Mouse (Mus musculus) embryonic stem cell, embryonic (primary cell): ENCODE results near the gene Rab12.

Experiments
- CTCF ChIA-PET, 4 experiments: fragments of 300-600 bp in 2 of 4; fragments of 350-600 bp in 2 of 4; sonication (Branson Sonifier 250); formaldehyde crosslinking; loops; one replicate each; lab custom pipeline; 2022; ENCODE audit warnings: inconsistent platforms in 2 of 4; lab: Charles Lee
- POLR2A ChIA-PET, 4 experiments: fragments of 300-600 bp in 2 of 4; fragments of 350-600 bp in 2 of 4; sonication (Branson Sonifier 250); formaldehyde crosslinking; loops; one replicate each; lab custom pipeline; 2022; ENCODE audit warnings: antibody characterized with exemption in 4 of 4, inconsistent platforms in 1 of 4; lab: Charles Lee

The Rab12 gene

DNA sequence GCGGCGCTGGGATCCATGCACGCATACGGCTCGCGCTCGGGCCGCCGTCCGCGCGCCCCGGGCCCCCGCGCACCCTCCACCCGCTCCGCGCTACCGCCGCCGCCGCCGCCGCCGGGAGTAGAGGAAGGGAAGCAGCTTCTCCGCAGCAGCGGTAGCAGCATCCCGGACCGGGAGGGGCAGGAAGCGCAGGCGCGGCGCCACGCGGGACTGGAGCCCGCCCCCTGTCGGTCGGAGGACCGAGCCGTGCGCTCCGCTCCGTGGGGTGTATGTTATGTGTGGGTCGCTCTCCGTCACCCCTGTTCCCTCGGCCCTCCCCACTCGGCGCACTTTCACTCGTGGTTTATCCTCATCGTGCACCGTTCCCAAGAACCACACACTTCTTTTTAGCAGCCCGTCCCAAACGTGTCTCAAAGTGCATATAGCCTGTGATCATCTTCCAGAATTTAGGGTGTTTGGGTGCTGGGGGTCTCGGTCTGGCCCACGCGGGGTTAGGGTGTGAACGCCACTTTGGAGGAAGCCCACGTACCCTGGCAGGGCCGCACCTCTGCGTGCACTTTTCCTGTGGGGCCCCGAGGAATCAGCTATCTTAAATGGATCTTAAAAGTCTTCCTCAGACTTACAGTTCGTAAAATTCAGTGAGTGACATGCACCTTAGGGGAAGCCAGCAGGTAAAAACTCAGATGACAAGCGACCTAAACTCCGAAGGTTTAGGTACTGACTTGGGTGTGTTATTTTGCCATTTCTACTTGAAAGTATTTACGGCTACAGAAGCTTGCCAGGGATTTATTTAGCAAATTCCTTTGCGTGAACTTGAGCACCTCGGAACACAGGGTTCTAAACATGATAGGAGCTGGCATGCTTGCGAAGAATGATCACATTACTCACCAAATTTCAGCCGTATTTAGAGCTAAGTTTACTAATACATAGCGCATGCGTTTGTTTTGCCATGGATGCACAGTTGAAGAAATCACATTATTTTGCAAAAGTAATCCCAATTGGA, at the start of gene Rab12:
Gene Rab12 (minus strand): TSS at position 176 of the 1,000 bp plus-strand sequence.
- ChIA-PET CTCF (interaction anchor here in 2 of 4 experiments (0.6 to 1.8 kb wide), 6 partner anchors 9 to 621 kb away, joined by 3 to 9 read pairs (median 4); no protein-coding TSS in a partner anchor), POLR2A (interaction anchor here (0.6 to 2.9 kb wide), 18 partner anchors 9 to 961 kb away, joined by 3 to 18 read pairs (median 4); partner anchors contain the start of gene Vapa (in 1 of the 4))

GRCm38 (mm10) chr17:66564213-66564612, 44.7 kb upstream of the Rab12 start:
- CTCF ChIA-PET, result interaction anchor here in 1 of 4 experiments (0.6 kb wide), 1 partner anchor 173 kb away, joined by 4 read pairs; no protein-coding TSS in a partner anchor
- POLR2A ChIA-PET, result no interaction called here

DNA sequence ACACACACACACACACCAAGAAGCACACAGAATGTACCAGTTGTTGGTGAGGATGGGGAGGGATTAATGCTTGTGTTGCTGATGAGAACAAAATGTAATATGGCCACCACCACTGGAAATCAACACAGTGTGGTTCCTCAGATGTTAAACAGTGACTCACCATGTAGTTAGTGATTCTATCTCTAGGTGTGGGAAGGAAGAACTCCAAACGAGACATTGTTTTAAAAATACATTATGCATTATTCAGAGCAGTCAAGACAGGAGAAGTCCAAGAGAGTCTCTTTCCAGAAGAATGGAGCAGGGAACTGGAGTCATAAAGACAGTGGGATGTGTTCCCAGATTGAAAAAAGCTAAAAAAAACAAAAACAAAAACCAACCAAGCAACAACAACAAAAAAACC, 44.0 kb upstream of the Rab12 start:
- POLR2A ChIA-PET, result interaction anchor here in 1 of 4 experiments (0.7 kb wide), 1 partner anchor 529 kb away, joined by 3 read pairs; no protein-coding TSS in a partner anchor
- CTCF ChIA-PET, result interaction anchor here in 1 of 4 experiments (0.6 kb wide), 1 partner anchor 173 kb away, joined by 4 read pairs; no protein-coding TSS in a partner anchor

DNA sequence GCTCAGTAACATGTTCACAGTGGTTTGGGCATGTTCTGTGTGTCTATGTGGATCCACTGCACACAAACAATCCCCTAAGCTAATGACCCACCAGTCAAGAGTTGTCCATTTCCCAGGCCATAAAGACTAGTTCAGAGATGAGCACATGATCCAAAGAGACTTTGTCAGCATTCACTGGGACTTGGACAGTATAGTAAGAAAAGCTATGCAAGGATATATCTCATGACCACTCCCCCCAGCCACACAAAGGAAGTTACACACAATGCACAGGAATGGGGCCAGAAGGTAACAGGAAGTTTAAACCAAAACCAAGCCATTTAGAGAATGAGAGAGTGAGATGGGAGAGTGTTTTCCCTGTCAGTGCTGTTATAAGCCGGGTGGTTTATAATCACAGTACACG, 41.9 kb upstream of the Rab12 start:
- ChIA-PET CTCF (no interaction called here), POLR2A (no interaction called here)

- ChIA-PET POLR2A (interaction anchor here in 1 of 4 experiments (1.0 kb wide), 1 partner anchor 9 kb away, joined by 3 read pairs; no protein-coding TSS in a partner anchor), CTCF (interaction anchor here in 1 of 4 experiments (0.9 kb wide), 1 partner anchor 122 kb away, joined by 4 read pairs; no protein-coding TSS in a partner anchor)
These were observed 39.1 kb upstream of the Rab12 start for GRCm38 (mm10) chr17:66558404-66559317.

DNA sequence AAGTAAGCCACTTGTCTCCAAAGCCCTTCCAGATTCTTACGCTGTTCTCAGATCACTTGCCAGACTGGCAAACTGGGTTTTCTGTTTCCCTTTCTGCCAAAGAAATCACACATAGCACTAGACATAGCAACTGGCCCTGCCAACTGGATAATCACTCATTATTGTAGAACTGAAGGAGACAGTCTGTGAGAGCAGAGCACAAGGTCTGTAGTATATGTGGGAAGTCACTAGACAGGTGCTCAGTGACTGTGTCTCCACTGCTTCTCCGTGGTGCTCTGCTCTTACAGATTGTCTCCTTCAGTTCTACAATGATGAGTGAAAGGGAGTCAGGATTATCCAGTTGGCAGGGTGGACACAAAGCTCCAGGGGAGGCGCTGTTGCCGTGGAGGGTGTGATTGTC, 33.2 kb upstream of the Rab12 start:
- ChIA-PET POLR2A (no interaction called here), CTCF (no interaction called here)

- POLR2A ChIA-PET, result interaction anchor here in 2 of 4 experiments (0.9 to 1.8 kb wide), 4 partner anchors 9 to 101 kb away, joined by 3 to 5 read pairs (median 3); partner anchors contain the start of genes Mtcl1 (in 1 of the 2) and Rab12 (in 1 of the 2)
- CTCF ChIA-PET, result interaction anchor here in 2 of 4 experiments (0.6 to 1.0 kb wide), 3 partner anchors 22 to 814 kb away, joined by 3 to 6 read pairs (median 5); no protein-coding TSS in a partner anchor
These were observed 31.0 kb upstream of the Rab12 start for GRCm38 (mm10) chr17:66550486-66550885.

DNA sequence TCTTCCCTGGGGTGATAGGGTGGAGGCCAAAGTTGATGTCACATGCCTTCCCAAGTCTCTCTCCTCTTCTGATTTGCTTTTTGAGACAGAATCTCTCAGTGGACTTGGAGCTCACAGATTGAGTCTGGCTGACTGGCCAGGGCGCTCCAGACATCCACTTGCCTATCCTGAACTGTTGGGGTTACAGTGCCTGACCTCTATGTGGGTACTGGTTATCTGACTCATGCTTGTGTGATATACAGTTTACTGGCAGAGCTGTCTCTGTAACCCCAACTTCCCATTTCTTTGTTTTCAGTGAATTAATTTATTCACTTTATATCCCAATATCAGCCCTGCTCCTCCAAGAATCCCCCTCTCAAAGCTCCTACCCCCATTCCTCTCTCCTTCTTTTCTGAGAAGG, 12.8 kb upstream of the Rab12 start:
- ChIA-PET POLR2A (interaction anchor here in 1 of 4 experiments (1.1 kb wide), 1 partner anchor 9 kb away, joined by 6 read pairs; no protein-coding TSS in a partner anchor), CTCF (no interaction called here)

DNA sequence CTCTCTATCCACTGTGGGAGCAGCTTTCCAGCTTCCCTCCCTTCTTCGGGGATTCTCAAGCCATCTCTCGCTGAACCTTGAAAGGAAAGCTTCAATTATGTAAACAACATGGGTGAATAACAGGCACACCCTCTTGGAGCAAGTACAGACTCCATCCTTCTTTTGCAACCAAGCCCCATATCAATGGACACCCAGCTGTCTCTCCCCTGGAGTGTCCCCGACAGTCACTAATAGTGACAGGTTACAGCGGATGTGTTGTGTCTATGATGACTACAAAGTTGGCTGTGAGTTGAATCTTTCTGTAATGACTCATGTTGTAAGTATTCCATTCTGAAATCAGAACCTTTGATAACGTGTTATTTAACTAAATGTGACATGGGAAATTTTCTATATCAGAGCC, 3.9 kb upstream of the Rab12 start:
- ChIA-PET POLR2A (interaction anchor here in 1 of 4 experiments (1.3 to 2.4 kb wide), 2 partner anchors 9 to 10 kb away, joined by 4 to 6 read pairs; no protein-coding TSS in a partner anchor), CTCF (interaction anchor here in 1 of 4 experiments (1.6 kb wide), 1 partner anchor 14 kb away, joined by 3 read pairs; no protein-coding TSS in a partner anchor)

GRCm38 (mm10) chr17:66522631-66523030, 3.1 kb upstream of the Rab12 start:
- ChIA-PET CTCF (interaction anchor here in 2 of 4 experiments (0.6 to 1.6 kb wide), 2 partner anchors 13 to 784 kb away, joined by 3 to 4 read pairs; no protein-coding TSS in a partner anchor), POLR2A (interaction anchor here in 1 of 4 experiments (0.6 to 2.4 kb wide), 4 partner anchors 9 to 47 kb away, joined by 3 to 6 read pairs (median 4); no protein-coding TSS in a partner anchor)

- POLR2A ChIA-PET, result interaction anchor here in 3 of 4 experiments (0.6 to 2.9 kb wide), 15 partner anchors 8 to 960 kb away, joined by 3 to 18 read pairs (median 4); no protein-coding TSS in a partner anchor
- CTCF ChIA-PET, result interaction anchor here in 3 of 4 experiments (0.5 to 1.8 kb wide), 9 partner anchors 8 to 1694 kb away, joined by 3 to 9 read pairs (median 3); no protein-coding TSS in a partner anchor
These were observed 514 bp downstream of the Rab12 start for GRCm38 (mm10) chr17:66518877-66519553.

GRCm38 (mm10) chr17:66516953-66517352, 2.6 kb downstream of the Rab12 start:
- ChIA-PET CTCF (no interaction called here), POLR2A (interaction anchor here in 2 of 4 experiments (0.8 to 1.6 kb wide), 2 partner anchors 8 to 296 kb away, joined by 3 read pairs; no protein-coding TSS in a partner anchor)

DNA sequence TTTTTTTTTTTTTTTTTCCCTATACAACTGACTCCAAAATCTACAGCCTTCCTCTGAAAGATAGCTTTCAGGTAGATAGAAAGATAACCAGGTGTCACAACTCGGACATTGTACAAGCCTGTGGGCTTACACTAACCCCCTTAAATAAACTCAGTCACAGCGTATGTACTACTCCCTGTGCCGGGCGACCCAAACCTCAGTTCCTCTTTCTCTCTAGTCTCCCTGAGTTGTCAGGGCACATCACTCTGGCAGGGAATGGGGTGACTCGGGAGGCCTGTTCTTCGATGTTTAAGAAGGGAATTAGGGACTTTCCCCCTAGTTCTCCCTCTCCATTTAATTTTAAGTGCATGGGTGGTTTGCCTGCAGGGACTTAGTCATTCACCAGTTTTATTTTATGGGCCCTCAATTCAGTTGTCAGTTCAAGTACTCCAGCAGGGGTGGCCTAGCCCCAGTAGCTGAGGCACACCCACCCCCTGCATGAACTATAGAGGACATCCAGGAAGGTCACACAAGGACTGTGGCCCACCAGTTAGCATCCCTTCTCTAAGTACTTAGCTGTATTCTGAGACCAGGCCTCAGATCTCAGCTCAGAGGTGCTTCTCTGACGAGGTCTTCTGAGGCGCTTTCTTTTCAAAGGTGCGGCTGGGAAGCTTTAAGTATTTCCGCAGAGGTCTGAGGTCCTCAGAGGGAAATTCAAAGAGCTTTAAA, 5.1 kb downstream of the Rab12 start:
- POLR2A ChIA-PET, result interaction anchor here in 3 of 4 experiments (0.6 to 3.1 kb wide), 15 partner anchors 8 to 229 kb away, joined by 3 to 15 read pairs (median 4); no protein-coding TSS in a partner anchor
- CTCF ChIA-PET, result interaction anchor here in 2 of 4 experiments (0.6 to 1.1 kb wide), 2 partner anchors 16 to 57 kb away, joined by 3 to 5 read pairs; no protein-coding TSS in a partner anchor

- ChIA-PET CTCF (no interaction called here), POLR2A (interaction anchor here in 3 of 4 experiments (0.6 to 1.1 kb wide), 4 partner anchors 26 to 1267 kb away, joined by 3 to 4 read pairs (median 3); no protein-coding TSS in a partner anchor)
These were observed 7.2 kb downstream of the Rab12 start for GRCm38 (mm10) chr17:66512202-66512956.

GRCm38 (mm10) chr17:66510221-66510683, 9.3 kb downstream of the Rab12 start:
- CTCF ChIA-PET, result interaction anchor here in 2 of 4 experiments (1.6 to 2.3 kb wide), 2 partner anchors 9 to 10 kb away, joined by 6 to 9 read pairs; partner anchors contain the start of gene Rab12 (in 2 of the 2)

More at GRCm38 (mm10) chr17:66510221-66510683, 9.3 kb downstream of the Rab12 start:
- POLR2A ChIA-PET, result interaction anchor here (0.7 to 3.7 kb wide), 11 partner anchors 8 to 85 kb away, joined by 3 to 18 read pairs (median 4); partner anchors contain the start of gene Rab12 (in 4 of the 4)
